ENCODE assay signal across 11 mouse cellular contexts in the genomic region with DNA sequence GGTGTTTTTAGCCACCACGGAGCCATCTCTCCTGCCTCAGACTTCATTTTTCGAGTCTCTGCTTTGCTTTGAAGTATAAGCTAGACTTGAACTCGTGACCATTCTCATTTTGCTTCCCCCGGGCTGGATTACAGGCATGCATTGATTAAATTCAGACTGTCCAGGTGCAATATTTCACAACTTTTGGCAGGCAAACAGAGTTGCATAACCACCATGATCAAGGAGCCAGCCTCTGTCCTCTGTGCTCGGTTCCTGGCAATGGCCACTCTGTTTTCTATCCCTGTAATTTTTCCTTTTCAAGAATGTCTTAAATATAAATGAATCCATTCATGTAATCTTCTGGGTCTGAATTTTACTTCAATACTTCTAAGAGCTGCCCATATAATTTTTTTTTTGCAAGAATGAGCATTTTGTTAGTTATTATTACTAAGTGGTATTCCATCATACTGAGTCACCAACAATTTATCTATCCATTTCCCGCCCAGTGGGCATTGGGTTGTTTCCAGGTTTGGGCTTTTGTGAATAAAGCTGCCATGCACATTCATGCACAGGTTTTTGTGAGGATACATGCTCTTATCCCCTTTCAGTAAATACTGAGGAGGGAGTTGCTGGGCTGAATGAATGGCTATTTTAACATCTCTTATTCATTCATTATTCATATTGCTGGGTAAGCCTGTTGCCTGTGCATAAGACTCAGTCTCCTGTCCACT.
A peak's percentile ranks its signal among the peaks of the same experiment; 100 is the strongest.
DNase-seq lines count a peak whose midpoint lies in the region; ATAC-seq lines count a peak whose summit lies in the region.
"Had no signal": no experiment of that assay in that cellular context is flagged by ENCODE, and none has a peak within 500 bp of the region (broad histone marks: within the 10 kb centered on the region; RNA-seq: fewer than 3 reads in every experiment).

No protein-coding gene starts in this region.

- no peaks in the 10 kb centered on the region for H3K36me3 ChIP-seq in intestine, embryonic 15.5 days
- no peaks in the 10 kb centered on the region for H3K36me3 ChIP-seq in hindbrain, embryonic 13.5 days
- H3K36me3 ChIP-seq: forebrain, embryonic 12.5 days had no signal

- ATAC-seq in cerebellum, adult (ENCODE audit: insufficient number of reproducible peaks, low FRiP score, low TSS enrichment): no peak
- ATAC-seq in intestine, embryonic 15.5 days: no peak
- no peak for ATAC-seq in hindbrain, embryonic 13.5 days (ENCODE audit: low FRiP score)
- ATAC-seq: hindbrain, embryonic 16.5 days had no signal

- H3K9ac ChIP-seq in intestine, embryonic 15.5 days: no peak overlapping the region
- no peak overlapping the region for H3K9ac ChIP-seq in hindbrain, embryonic 13.5 days
- H3K9ac ChIP-seq: forebrain, embryonic 12.5 days; limb, embryonic 12.5 days had no signal

- H3K27ac ChIP-seq in intestine, embryonic 15.5 days: no peak overlapping the region
- H3K27ac ChIP-seq in hindbrain, embryonic 13.5 days: no peak overlapping the region
- H3K27ac ChIP-seq: forebrain, embryonic 12.5 days; limb, embryonic 12.5 days had no signal

- H3K4me3 ChIP-seq in intestine, embryonic 15.5 days (replicated peaks): no peak overlapping the region
- no peak overlapping the region for H3K4me3 ChIP-seq in hindbrain, embryonic 13.5 days
- H3K4me3 ChIP-seq: forebrain, embryonic 12.5 days; limb, embryonic 12.5 days had no signal

- no peaks in the 10 kb centered on the region for H3K27me3 ChIP-seq in intestine, embryonic 15.5 days (replicated peaks)
- no peaks in the 10 kb centered on the region for H3K27me3 ChIP-seq in hindbrain, embryonic 13.5 days
- H3K27me3 ChIP-seq: forebrain, embryonic 12.5 days; limb, embryonic 12.5 days had no signal

- peak; percentile 67 for DNase-seq in cerebellum, adult 11-12 months
- peak; percentile 64 to 69 for DNase-seq in kidney, adult 8-10 months
- DNase-seq in kidney, adult 18-20 months: no peak
- peak; percentile 56 for DNase-seq in 3T3-L1 (ENCODE audit: low read depth, low spot score)
- peak; percentile 53 to 72 for DNase-seq in cerebellum, postnatal 25 days

- WGBS in intestine, embryonic 15.5 days: 80% methylated on average over 6 of the region's 6 CpGs
- 86% methylated on average over 6 of the region's 6 CpGs for WGBS in hindbrain, embryonic 13.5 days

- H3K9me3 ChIP-seq in intestine, embryonic 15.5 days: no peaks in the 10 kb centered on the region
- H3K9me3 ChIP-seq in hindbrain, embryonic 13.5 days: no peaks in the 10 kb centered on the region
- H3K9me3 ChIP-seq: forebrain, embryonic 12.5 days; limb, embryonic 12.5 days had no signal

- no peaks in the 10 kb centered on the region for H3K4me1 ChIP-seq in intestine, embryonic 15.5 days (replicated peaks)
- no peaks in the 10 kb centered on the region for H3K4me1 ChIP-seq in hindbrain, embryonic 13.5 days (replicated peaks)
- H3K4me1 ChIP-seq: forebrain, embryonic 12.5 days had no signal

- no peak overlapping the region for H3K4me2 ChIP-seq in intestine, embryonic 15.5 days (replicated peaks)
- H3K4me2 ChIP-seq in hindbrain, embryonic 13.5 days: no peak overlapping the region
- H3K4me2 ChIP-seq: forebrain, embryonic 12.5 days; limb, embryonic 12.5 days had no signal
